Mouse (Mus musculus): ENCODE data around the gene Senp3. TPM values are rescaled to one million over a fixed set of nuclear protein-coding genes. Genes with fewer than 3 reads are reported as not detected.
A peak's percentile ranks its signal among the peaks of the same experiment; 100 is the strongest.
"Not testable (repeated sequence)": the region's sequence is repeated elsewhere in the genome, so short reads cannot be mapped to it uniquely, and the experiment has no call there.

The Senp3 gene
- polyA plus RNA-seq (2012; rRNA removed) (37.0 and 45.8 TPM in 2 replicates), polyA plus RNA-seq (2014; fragmentation: Nextera tagmentation; extraction: Ambion mirVana) (21.0 and 24.5 TPM in 2 replicates)

GRCm38 (mm10) chr11:69681314-69682208 is at the start of gene Senp3:
Gene Senp3 (minus strand): TSS chr11:69682084.
- peak within 1 kb of the TSS; percentile 93 for H3K4me2 ChIP-seq (ENCODE audit: low read depth)
- H3K9ac ChIP-seq (replicated peaks): peak within 1 kb of the TSS; percentile 80
- H3K27me3 ChIP-seq (ENCODE audit: control insufficient read depth, insufficient read depth, low read length): no peaks in the 10 kb centered on the region
- H3K4me1 ChIP-seq (replicated peaks; ENCODE audit: control insufficient read depth in 2 of 2, insufficient read depth in 2 of 2, low read length in 1 of 2): peaks cover 8 to 18% of the 10 kb centered on the region in 2 experiments; a peak in 3 of 4 replicates
- peak within 1 kb of the TSS; percentile 88 for H3K27ac ChIP-seq
- WGBS (ENCODE audit: insufficient replicate concordance): under 1% methylated on average over 75 of the region's 80 CpGs
- peaks cover 10% of the 10 kb centered on the region for H3K36me3 ChIP-seq (replicated peaks; ENCODE audit: control insufficient read depth, insufficient read depth, low read depth)
- peak within 1 kb of the TSS; percentile 73 to 82 for H3K4me3 ChIP-seq (ENCODE audit: insufficient read depth in 1 of 2, low read depth in 2 of 2, low read length in 2 of 2)
- peak; percentile 86 to 88 (median 88) for DNase-seq (ENCODE audit: low read depth in 3 of 3, low spot score in 3 of 3)
- ATAC-seq (ENCODE audit: insufficient read depth): peak; percentile 97
- TF ChIP-seq EP300 (IDR thresholded peaks at IDR 0.05; ENCODE audit: low read depth): no peak
- 0 out of 2 replicates have a peak, but pooled peaks have one; percentile 19 for TF ChIP-seq CTCF (IDR thresholded peaks at IDR 0.05; ENCODE audit: low read depth)
- no peaks in the 10 kb centered on the region for H3K9me3 ChIP-seq (ENCODE audit: control insufficient read depth, low read length)

DNA sequence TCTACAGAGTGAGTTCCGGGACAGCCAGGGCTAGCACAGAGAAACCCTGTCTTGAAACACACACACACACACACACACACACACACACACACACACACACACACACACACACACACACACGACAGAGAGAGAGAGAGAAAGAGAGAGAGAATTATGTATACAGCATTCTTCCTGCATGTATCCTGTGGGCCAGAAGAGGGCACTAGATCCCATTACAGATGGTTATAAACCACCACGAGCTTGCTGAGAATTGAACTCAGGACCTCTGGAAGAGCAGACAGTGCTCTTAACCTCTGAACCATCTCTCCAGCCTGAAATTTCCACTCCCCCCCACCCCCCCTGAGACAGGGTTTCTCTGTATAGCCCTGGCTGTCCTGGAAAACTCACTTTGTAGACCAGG is 49.5 kb upstream of the Senp3 start:
- not testable (repeated sequence) for H3K9me3 ChIP-seq (ENCODE audit: control insufficient read depth, low read length); H3K27ac ChIP-seq; H3K9ac ChIP-seq (replicated peaks); H3K4me2 ChIP-seq (ENCODE audit: low read depth); H3K27me3 ChIP-seq (ENCODE audit: control insufficient read depth, insufficient read depth, low read length); DNase-seq (ENCODE audit: low read depth in 3 of 3, low spot score in 3 of 3); ATAC-seq (ENCODE audit: insufficient read depth); H3K4me3 ChIP-seq (ENCODE audit: insufficient read depth in 1 of 2, low read depth in 2 of 2, low read length in 2 of 2); H3K4me1 ChIP-seq (replicated peaks; ENCODE audit: control insufficient read depth in 2 of 2, insufficient read depth in 2 of 2, low read length in 1 of 2)
- H3K36me3 ChIP-seq (replicated peaks; ENCODE audit: control insufficient read depth, insufficient read depth, low read depth): peaks cover 30% of the 10 kb centered on the region
- peak; percentile 54 for TF ChIP-seq CTCF (IDR thresholded peaks at IDR 0.05; ENCODE audit: low read depth)
- 74% methylated on average over 2 of the region's 3 CpGs for WGBS (ENCODE audit: insufficient replicate concordance)

DNA sequence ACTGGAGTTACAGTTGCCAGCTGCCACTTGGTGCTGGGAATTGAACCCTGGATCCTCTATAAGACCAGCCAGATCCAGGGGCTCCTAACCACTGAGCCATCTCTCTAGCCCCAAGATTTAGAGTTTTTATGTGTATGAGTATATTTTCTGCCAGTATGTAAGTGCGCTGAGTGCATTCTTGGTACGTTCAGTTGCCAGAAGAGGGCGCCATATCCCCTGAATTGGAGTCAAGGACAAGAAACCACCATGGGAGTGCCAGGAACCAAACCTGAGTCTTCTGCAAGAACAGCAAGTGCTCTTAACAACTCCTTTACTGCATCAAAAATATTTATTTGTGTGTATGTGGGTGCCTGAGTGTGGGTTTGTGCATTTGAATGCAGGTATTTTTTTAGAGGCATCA is 47.2 kb upstream of the Senp3 start:
- DNase-seq (ENCODE audit: low read depth in 3 of 3, low spot score in 3 of 3) (peak; percentile 61 to 67 (median 63)), ATAC-seq (ENCODE audit: insufficient read depth) (no peak)
- TF ChIP-seq EP300 (IDR thresholded peaks at IDR 0.05; ENCODE audit: low read depth) (no peak), CTCF (IDR thresholded peaks at IDR 0.05; ENCODE audit: low read depth) (peak; percentile 81)
- H3K4me3 ChIP-seq (ENCODE audit: insufficient read depth in 1 of 2, low read depth in 2 of 2, low read length in 2 of 2): no peak overlapping the region
- H3K9me3 ChIP-seq (ENCODE audit: control insufficient read depth, low read length): peaks cover 3% of the 10 kb centered on the region; the same call in 1 of the 2 replicates
- H3K36me3 ChIP-seq (replicated peaks; ENCODE audit: control insufficient read depth, insufficient read depth, low read depth): peaks cover 8% of the 10 kb centered on the region
- no peaks in the 10 kb centered on the region for H3K27me3 ChIP-seq (ENCODE audit: control insufficient read depth, insufficient read depth, low read length)
- H3K4me1 ChIP-seq (replicated peaks; ENCODE audit: control insufficient read depth in 2 of 2, insufficient read depth in 2 of 2, low read length in 1 of 2): no peaks in the 10 kb centered on the region
- H3K9ac ChIP-seq (replicated peaks): no peak overlapping the region
- H3K27ac ChIP-seq: no peak overlapping the region
- 21% methylated on average over 3 of the region's 3 CpGs for WGBS (ENCODE audit: insufficient replicate concordance)
- H3K4me2 ChIP-seq (ENCODE audit: low read depth): no peak overlapping the region

DNA sequence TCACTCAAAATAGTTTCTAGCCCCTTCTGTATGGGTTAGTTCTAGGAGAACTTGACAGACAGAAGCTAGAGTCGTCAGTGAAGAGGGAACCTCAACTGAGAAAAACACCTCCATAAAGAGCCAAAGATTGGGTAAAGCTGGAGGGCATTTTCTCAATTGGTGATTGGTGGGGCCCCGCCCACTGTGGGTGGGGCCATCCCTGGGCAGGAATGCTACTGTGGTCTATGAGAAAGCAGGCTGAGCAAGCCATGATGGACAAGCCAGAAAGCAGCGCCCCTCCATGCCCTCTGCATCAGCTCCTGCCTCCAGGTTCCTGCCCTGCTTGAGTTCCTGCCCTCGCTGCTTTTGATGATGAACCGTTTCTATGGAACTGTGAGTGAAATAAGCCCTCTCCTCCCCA is 44.1 kb upstream of the Senp3 start:
- no peak overlapping the region for H3K4me2 ChIP-seq (ENCODE audit: low read depth)
- no peaks in the 10 kb centered on the region for H3K27me3 ChIP-seq (ENCODE audit: control insufficient read depth, insufficient read depth, low read length)
- no peak overlapping the region for H3K9ac ChIP-seq (replicated peaks)
- H3K9me3 ChIP-seq (ENCODE audit: control insufficient read depth, low read length): peaks cover 3% of the 10 kb centered on the region; the same call in 1 of the 2 replicates
- no peak overlapping the region for H3K4me3 ChIP-seq (ENCODE audit: insufficient read depth in 1 of 2, low read depth in 2 of 2, low read length in 2 of 2)
- H3K4me1 ChIP-seq (replicated peaks; ENCODE audit: control insufficient read depth in 2 of 2, insufficient read depth in 2 of 2, low read length in 1 of 2): 0 out of 4 replicates have a peak, but pooled peaks cover 0 to 3% of the 10 kb centered on the region in 2 experiments
- H3K36me3 ChIP-seq (replicated peaks; ENCODE audit: control insufficient read depth, insufficient read depth, low read depth): no peaks in the 10 kb centered on the region
- ATAC-seq (ENCODE audit: insufficient read depth): no peak
- WGBS (ENCODE audit: insufficient replicate concordance): 40% methylated on average over 5 of the region's 5 CpGs
- H3K27ac ChIP-seq: no peak overlapping the region
- no peak for TF ChIP-seq CTCF (IDR thresholded peaks at IDR 0.05; ENCODE audit: low read depth)
- TF ChIP-seq EP300 (IDR thresholded peaks at IDR 0.05; ENCODE audit: low read depth): no peak
- no peak for DNase-seq (ENCODE audit: low read depth in 3 of 3, low spot score in 3 of 3)

DNA sequence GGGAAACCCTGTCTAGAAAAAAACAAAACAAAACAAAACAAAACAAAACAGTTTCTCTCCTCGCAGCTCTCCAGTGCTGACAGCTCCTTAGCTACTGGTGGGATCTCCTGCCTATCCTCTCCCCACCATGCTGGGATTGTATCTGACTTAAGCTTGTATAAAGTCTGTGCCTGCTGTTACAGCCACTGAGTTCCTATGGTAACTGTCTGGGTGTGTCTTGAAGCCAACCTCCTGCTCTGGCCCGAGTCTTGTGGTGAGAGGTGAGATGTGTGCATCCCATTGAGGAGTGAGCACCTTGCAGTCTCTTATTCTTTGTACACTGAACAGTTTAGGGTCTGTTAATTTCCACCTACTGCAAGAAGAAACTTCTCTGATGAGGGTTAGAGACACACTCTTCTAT is 41.2 kb upstream of the Senp3 start:
- H3K4me1 ChIP-seq (replicated peaks; ENCODE audit: control insufficient read depth in 2 of 2, insufficient read depth in 2 of 2, low read length in 1 of 2): peaks cover 12 to 16% of the 10 kb centered on the region in 2 experiments
- H3K4me2 ChIP-seq (ENCODE audit: low read depth): no peak overlapping the region
- H3K27me3 ChIP-seq (ENCODE audit: control insufficient read depth, insufficient read depth, low read length): no peaks in the 10 kb centered on the region
- H3K9me3 ChIP-seq (ENCODE audit: control insufficient read depth, low read length): peaks cover 3% of the 10 kb centered on the region; the same call in 1 of the 2 replicates
- H3K4me3 ChIP-seq (ENCODE audit: insufficient read depth in 1 of 2, low read depth in 2 of 2, low read length in 2 of 2): no peak overlapping the region
- no peak overlapping the region for H3K27ac ChIP-seq
- TF ChIP-seq CTCF (IDR thresholded peaks at IDR 0.05; ENCODE audit: low read depth): no peak
- TF ChIP-seq EP300 (IDR thresholded peaks at IDR 0.05; ENCODE audit: low read depth): no peak
- DNase-seq (ENCODE audit: low read depth in 3 of 3, low spot score in 3 of 3) (no peak), ATAC-seq (ENCODE audit: insufficient read depth) (no peak)
- no peak overlapping the region for H3K9ac ChIP-seq (replicated peaks)
- 47% methylated on average over 2 of the region's 2 CpGs for WGBS (ENCODE audit: insufficient replicate concordance)
- no peaks in the 10 kb centered on the region for H3K36me3 ChIP-seq (replicated peaks; ENCODE audit: control insufficient read depth, insufficient read depth, low read depth)
